Mouse (Mus musculus) forebrain, embryonic 11.5 days (tissue): Measurements from ENCODE around the gene Slc29a4. TPM values are rescaled to one million over a fixed set of nuclear protein-coding genes. Genes with fewer than 3 reads are reported as not detected.

ENCODE experiments used
- polyA plus RNA-seq: library from polyadenylated mRNA; unstranded; fragments of >200 nt; fragmentation: Nextera tagmentation; extraction: Ambion mirVana; gene quantifications from 2 replicates; pipeline ENCODE4 v1.2.1, GENCODE M21; 2014

Slc29a4 gene
- polyA plus RNA-seq, 1 experiment from 2014 or later = 31.3 TPM

Other genes starting within 250 kb of the Slc29a4 start
- 12.8 and 13.1 TPM in 2 replicates for gene Ap5z1, start 228.6 kb upstream of the Slc29a4 start, polyA plus RNA-seq
- 0.12 and 0.25 TPM in 2 replicates for gene Papolb, start 162.4 kb upstream of the Slc29a4 start, polyA plus RNA-seq
- gene Radil, start 141.4 kb upstream of the Slc29a4 start, polyA plus RNA-seq = 1.9 and 2.1 TPM in 2 replicates
- gene Mmd2, start 83.7 kb upstream of the Slc29a4 start, polyA plus RNA-seq = 6.6 and 7.3 TPM in 2 replicates
- gene Wipi2, start 64.8 kb upstream of the Slc29a4 start, polyA plus RNA-seq = 61.2 and 62.0 TPM in 2 replicates
- 55.2 and 55.7 TPM in 2 replicates for gene Tnrc18, start 125.2 kb downstream of the Slc29a4 start, polyA plus RNA-seq
- 15.4 and 16.0 TPM in 2 replicates for gene Fbxl18, start 202.9 kb downstream of the Slc29a4 start, polyA plus RNA-seq
- 13,526 and 13,808 TPM in 2 replicates for gene Actb, start 214.2 kb downstream of the Slc29a4 start, polyA plus RNA-seq